Mouse (Mus musculus): ENCODE data around the gene Tmem41a. TPM values are rescaled to one million over a fixed set of nuclear protein-coding genes. Genes with fewer than 3 reads are reported as not detected.

The Tmem41a gene
- total and polyA plus RNA-seq, 3 experiments: 13.6 to 23.5 (median 15.2) TPM

DNA sequence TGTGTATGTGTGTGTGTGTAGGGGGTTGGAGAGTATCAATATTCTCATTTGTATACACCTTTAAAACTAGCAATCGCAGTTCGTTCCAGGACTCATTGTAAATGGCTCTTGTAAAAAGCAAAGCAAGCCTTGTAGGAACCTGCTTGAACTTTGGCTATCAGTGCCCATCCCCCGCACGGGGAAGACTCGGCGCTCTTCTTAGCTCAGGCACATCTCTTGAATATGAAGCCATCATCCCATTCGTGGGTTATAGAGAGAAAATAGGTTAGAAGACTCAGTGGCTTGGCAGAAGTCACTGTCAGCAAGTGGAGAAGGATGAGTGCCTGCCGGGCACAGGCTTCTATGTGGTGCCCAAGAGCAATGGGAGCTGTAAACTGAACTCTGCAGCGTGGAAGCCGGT, 42.7 kb downstream of the Tmem41a start:
- DNase-seq: no peak

GRCm38 (mm10) chr16:21901286-21901685, 46.1 kb downstream of the Tmem41a start:
- no peak for DNase-seq

DNA sequence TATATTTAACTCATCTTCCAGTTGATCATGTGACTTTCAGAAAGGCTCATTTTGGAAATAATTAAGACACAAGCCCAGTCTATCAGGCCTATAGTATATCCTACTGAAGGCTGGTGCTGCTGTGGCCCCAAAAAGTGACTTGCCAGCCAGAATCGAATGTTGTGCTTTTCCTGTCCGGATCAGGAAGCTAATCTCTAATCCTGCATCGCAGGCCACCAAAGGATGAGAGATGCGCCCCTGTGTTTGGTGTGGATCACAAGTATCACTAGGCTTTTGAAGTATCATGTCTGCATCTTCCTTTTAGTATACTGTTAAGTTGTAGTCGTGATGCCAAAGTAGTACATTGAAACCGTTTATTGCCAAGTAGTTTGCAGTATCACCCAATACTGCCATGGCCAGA, 53.5 kb downstream of the Tmem41a start:
- DNase-seq: no peak

GRCm38 (mm10) chr16:21887601-21888000, 59.8 kb downstream of the Tmem41a start:
- no peak for DNase-seq

Other genes starting within 250 kb of the Tmem41a start
- 10 to 100 TPM; 30.8 to 80.2 TPM for gene Ehhadh, start 159.7 kb downstream of the Tmem41a start, total RNA-seq (2021)
- gene Ehhadh, start 159.7 kb downstream of the Tmem41a start, polyA plus RNA-seq (2012; rRNA removed): 5.3 and 7.6 TPM in 2 replicates
- 1 to 10 TPM in 1 of 2 experiments, under 1 TPM in 1; 0.84 to 1.2 TPM for gene Map3k13, start 153.2 kb downstream of the Tmem41a start, total RNA-seq (2021)
- 0.40 and 0.41 TPM in 2 replicates for gene Map3k13, start 153.2 kb downstream of the Tmem41a start, polyA plus RNA-seq (2012; rRNA removed)
- under 1 TPM; 0.26 to 0.79 TPM for gene Liph, start 48.1 kb upstream of the Tmem41a start, total RNA-seq (2021)
- 0.03 TPM in 1 of 2 replicates, not detected in the other for gene Liph, start 48.1 kb upstream of the Tmem41a start, polyA plus RNA-seq (2012; rRNA removed)
- 10 to 100 TPM; 33.0 to 64.4 TPM for gene Senp2, start 61.9 kb upstream of the Tmem41a start, total RNA-seq (2021)
- 3.6 and 3.7 TPM in 2 replicates for gene Senp2, start 61.9 kb upstream of the Tmem41a start, polyA plus RNA-seq (2012; rRNA removed)
- 1 to 10 TPM; 7.3 to 9.0 TPM for gene Igf2bp2, start 215.7 kb upstream of the Tmem41a start, total RNA-seq (2021)
- gene Igf2bp2, start 215.7 kb upstream of the Tmem41a start, polyA plus RNA-seq (2012; rRNA removed): 2.8 and 3.5 TPM in 2 replicates